Mouse (Mus musculus) fibroblast of lung, adult 2 months (primary cell): ENCODE results near the gene P4ha2.

Experiments
- DNase-seq: peaks from one replicate; pipeline ENCODE4 v3.0.0-alpha.2; 2011; ENCODE audit warnings: low read depth

P4ha2 gene

GRCm38 (mm10) chr11:54068520-54069371 lies 31.1 kb upstream of the P4ha2 start, which contains the start of gene Pdlim4:
TSS of gene Pdlim4 (minus strand) at chr11:54069014.
- DNase-seq, result no peak

DNA sequence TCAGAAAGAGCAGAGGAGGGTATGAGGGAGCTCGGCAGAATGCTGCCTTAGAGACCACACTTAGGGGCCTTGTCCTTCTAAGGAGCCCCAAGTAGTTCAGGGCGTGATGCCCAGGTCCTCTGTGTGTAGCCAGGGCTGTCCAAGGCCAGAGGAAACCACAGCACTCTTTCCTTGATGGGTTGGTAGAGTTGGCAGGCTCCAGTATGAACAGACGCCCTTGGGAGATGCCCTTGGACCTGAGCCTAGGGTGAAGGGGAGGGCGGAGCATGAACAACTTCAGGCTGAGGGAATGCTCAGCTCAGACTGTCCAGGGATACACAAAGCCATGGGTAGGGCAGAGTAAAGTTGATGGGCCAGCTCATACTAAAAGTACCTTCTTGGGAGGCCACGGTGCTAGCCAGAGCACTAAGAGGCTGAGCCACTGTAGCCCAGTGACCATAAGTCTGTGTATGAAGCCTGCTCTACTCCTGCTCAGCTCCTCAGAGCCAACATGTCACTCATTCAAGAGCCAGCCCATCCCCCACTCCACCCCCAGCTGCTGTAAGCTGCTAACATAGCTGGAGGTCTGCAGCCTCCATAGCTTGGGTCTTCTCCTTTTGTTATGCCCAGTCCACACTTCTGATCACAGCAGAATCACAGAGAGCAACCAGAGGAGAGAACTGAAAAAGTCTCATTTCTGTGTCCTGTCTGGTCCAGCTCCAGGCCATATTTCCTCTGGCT lies 28.0 kb upstream of the P4ha2 start:
- no peak for DNase-seq

DNA sequence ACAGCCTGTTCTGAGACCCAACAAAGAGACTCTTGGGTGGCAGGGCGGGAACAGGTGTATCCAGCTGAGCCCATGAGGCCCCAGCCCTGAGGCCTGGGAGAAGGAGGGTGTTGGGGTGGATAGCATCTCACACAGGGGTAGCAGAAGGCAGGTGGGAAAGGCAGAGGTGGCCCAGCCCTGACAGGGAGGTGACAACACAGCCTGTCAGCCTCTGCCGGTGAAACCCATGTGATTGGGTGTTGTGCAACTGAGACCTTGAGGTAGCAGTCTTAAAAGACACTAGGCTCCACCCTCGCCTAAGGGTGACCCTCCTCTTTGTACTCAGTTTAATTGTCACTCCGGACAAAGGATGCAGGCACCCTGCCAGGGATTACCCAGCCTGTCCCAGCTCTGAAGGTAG lies 26.6 kb upstream of the P4ha2 start:
- DNase-seq, result no peak

DNA sequence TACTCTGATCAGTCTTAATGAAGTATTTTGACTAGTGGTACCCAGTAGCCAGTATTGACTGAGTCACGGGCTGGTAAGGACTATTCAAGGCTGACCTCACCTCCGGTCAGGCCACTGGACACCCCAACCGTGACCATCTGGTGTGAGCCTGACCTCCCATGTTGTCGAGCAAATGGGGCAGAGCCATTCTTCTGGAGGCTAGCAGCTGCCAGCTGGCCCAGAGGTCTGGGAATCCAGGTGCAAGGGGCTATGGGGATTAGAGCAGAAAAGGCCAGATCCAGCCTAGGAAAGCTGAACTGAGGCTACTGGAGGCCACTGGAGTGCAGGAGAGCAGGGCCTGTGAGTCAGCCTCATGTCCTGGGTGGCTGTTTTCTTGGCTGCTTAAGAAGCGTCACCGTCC lies 24.5 kb upstream of the P4ha2 start:
- no peak for DNase-seq

- no peak for DNase-seq
Observed at GRCm38 (mm10) chr11:54076101-54076500, 23.8 kb upstream of the P4ha2 start.

- DNase-seq, result no peak
Observed at GRCm38 (mm10) chr11:54080435-54080834, 19.5 kb upstream of the P4ha2 start.

GRCm38 (mm10) chr11:54082725-54083124 lies 17.2 kb upstream of the P4ha2 start:
- DNase-seq, result no peak

- DNase-seq, result no peak
Observed at GRCm38 (mm10) chr11:54084976-54085375, 14.9 kb upstream of the P4ha2 start.

DNA sequence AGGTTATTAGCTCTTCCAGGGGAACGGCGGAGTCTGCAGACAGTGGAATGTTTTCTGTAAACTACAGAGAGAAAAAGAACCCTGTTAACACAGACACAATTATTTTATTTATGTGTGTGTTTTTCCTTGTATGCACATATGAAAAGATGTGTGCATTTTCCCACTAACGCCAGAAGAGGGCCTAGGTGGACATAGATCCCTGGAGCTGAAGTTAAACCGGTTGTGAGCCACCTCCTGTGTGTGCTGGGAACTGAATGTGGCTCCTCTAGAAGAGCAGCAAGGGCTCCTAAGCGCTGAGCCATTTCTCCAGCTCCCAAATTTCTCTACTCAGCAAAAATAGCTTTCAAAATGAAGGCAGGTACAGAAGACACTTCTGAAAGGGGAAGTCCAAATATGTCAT lies 14.1 kb upstream of the P4ha2 start:
- no peak for DNase-seq

GRCm38 (mm10) chr11:54088253-54088946 lies 11.5 kb upstream of the P4ha2 start:
- no peak for DNase-seq

- no peak for DNase-seq
Observed at GRCm38 (mm10) chr11:54088947-54089317, 11.0 kb upstream of the P4ha2 start.

DNA sequence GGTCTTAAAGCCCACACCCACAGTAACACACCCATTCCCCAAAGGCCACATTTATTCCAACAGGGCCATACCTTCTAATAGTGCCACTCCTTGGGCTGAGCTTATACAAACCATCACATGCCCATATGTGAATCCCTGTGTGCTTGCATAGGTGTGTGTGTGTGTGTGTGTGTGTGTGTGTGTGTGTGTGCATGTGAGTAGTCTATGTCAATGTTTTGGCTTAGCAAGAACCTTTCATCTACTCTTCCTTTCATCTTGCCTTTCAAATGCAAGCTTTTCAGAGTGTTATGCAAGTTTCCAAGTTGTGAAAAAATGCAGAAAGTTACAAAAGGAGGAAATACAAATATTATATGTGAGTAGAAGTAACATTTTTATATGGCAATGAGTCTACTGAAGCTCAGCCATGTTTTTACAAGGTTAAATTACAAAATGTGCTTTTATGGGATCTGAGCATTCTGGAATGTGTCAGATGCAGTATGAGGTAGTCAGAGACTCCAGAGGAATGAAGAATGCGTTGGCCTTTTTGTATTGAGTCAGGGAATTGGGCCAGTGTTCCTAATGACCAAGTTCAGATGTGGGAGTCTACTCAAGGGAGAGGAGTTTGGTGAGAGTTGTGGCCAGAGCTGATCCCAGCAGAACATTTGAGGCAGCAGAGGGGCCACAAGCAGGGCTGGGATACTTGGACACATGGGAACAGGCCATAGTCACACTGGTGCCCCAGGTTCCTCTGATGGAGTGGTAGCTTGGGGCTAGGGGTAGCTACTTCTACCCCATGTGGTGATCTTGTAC lies 9.6 kb upstream of the P4ha2 start:
- DNase-seq, result peak; percentile 56

DNA sequence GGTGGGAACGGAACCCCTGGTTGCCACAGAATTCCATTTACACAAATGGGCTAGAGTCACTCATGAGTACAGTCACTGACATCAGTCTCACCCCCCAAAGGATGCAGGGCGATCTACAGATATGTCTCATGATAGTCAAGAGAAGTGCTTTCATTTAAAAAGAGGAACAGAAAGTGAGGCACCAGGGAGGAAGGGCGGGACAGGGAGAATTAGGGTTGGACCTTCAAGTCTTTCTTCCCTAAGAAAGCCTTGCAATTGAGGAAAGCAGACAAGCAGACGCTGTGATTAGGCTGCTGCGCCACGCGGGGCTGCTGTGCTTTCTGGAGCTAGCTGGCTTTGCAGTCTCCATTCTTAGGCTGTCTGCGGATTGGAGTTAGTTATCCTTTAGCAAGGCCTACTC lies 8.2 kb upstream of the P4ha2 start:
- no peak for DNase-seq

GRCm38 (mm10) chr11:54092188-54092587 lies 7.7 kb upstream of the P4ha2 start:
- no peak for DNase-seq

- DNase-seq, result no peak
Observed at GRCm38 (mm10) chr11:54093000-54093399, 6.9 kb upstream of the P4ha2 start.

DNA sequence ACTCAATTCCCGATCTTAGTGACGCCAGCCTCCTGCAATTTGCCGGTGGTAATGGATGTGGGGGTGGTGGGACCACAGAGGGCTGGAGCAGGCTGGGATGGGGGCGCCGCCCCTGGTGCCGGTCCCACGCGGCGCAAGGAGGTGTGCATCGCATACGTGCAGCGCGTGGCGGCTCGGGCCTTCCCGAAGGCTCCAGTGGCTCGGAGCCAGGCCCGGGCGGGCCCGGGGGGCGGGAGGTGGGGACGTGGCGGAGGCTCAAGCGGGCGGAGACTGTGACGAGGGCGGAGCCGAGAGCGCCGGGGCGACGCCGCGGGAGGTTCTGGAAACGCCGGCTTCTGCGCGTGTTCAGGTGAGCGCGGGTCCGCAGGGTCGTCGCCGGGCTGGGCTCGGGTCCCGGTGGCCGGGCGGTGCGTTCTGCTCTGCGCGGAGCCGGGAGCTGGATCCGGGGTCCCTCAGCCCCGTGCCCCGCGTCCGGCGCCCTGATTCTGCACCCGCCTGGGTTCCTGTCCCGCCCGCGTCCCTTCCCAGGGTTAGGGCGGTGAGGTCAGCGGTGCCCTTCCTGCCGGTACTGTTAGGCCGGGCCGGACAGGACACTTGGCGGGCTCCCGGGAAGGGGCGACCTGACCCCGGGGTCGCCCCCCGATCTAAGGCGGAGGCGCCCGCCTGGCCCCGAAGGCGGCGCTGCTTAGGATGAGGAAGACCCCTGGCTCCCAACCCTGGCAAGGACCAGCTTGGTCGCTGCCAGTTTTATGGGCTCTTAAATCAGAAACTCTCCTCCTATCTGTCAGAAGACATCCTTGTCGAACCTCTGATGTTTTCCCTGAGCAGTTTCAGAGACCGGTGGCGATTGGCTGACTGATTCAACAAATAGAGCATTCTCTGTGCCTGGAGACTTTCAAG lies 1.0 kb downstream of the P4ha2 start:
- DNase-seq, result no peak

DNA sequence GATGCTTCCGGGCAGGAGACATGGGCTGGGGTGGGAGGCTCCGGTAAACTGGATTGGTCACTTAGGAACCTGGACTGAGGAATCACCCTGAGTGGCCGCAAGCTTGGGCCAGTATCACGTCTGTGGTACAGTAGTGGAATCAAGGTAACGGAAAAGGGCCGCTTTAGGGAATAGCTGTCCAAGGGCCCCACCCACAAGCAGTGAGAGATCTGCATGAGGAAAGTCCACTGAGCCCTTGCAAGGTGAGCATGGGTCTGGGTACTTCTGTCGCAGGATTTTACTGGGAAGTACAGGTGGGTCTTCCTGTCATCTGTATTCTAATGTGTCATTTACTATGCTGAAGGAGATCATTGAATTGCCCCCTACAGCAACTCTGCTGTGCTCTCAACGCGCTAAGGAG lies 1.8 kb downstream of the P4ha2 start:
- DNase-seq, result no peak

DNA sequence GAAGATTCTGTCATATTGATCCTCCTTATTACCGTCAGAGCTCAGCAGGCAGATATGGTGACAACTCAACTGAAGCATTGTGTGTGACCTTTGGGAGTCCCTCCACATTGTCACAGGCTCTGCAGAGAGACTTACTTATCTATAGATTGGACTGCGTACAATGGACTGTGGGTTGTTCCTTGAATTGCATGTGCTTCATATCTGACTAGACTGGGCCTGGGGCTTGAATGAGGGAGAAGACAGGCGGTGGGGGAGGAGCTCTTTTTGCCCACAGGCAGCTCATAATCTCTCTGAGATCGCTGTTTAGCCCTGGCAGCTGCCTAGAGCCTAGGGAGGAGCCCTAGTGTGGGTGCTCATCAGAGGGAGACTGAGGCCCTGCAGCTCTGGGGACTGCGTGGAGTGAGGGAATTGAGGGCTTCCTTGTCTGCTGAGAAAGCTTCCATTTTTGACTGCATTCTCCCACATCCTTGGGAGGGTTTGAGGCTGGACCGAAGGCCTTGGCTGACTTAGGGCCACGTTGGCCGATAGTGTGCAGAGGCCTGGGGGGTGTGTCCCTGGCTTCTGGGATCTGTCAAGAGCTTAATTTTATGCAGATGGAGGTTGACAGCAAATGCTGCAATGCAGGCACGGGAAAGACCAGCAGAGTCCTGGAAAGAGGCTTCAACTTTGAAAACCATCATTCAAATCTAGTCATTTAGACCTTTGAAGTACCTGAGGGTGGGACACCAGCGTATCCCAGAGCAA lies 3.0 kb downstream of the P4ha2 start:
- DNase-seq, result no peak

- no peak for DNase-seq
Observed at GRCm38 (mm10) chr11:54105011-54105410, 5.1 kb downstream of the P4ha2 start.

GRCm38 (mm10) chr11:54106676-54107075 lies 6.8 kb downstream of the P4ha2 start:
- DNase-seq, result no peak
